Mouse (Mus musculus) heart, embryonic 15.5 days (tissue): Measurements from ENCODE around the gene Ccdc88c. TPM values are rescaled to one million over a fixed set of nuclear protein-coding genes. Genes with fewer than 3 reads are reported as not detected.

Experiments
- ATAC-seq: fragments of 200-750 bp; cut with Nextera tagmentation; replicated peaks from 2 replicates; pipeline ENCODE4 v1.8.0; 2017; ENCODE audit warnings: low read depth, moderate TSS enrichment; ENCODE audit not compliant: insufficient number of reproducible peaks, insufficient read depth, low FRiP score
- H3K27ac ChIP-seq: fragments of 300-500 bp; sonication (generic); 2 replicates; pipeline ENCODE4 v1.5.1; 2015; ENCODE audit warnings: mild to moderate bottlenecking, inconsistent platforms
- H3K27me3 ChIP-seq: fragments of 300-500 bp; sonication (generic); 2 replicates; pipeline ENCODE4 v1.6.1; 2015; ENCODE audit warnings: inconsistent platforms
- H3K36me3 ChIP-seq: fragments of 300-500 bp; sonication (generic); 2 replicates; pipeline ENCODE4 v1.6.1; 2015; ENCODE audit warnings: mild to moderate bottlenecking, inconsistent platforms
- H3K4me1 ChIP-seq: fragments of 300-500 bp; sonication (generic); replicated peaks from 2 replicates; pipeline ENCODE4 v1.6.1; 2015; ENCODE audit warnings: inconsistent platforms
- H3K4me2 ChIP-seq: fragments of 300-500 bp; sonication (generic); 2 replicates; pipeline ENCODE4 v1.6.1; 2015; ENCODE audit warnings: inconsistent platforms, mild to moderate bottlenecking, moderate library complexity
- H3K4me3 ChIP-seq: fragments of 300-500 bp; sonication (generic); 2 replicates; pipeline ENCODE4 v1.5.1; 2015; ENCODE audit warnings: mild to moderate bottlenecking, inconsistent platforms
- H3K9ac ChIP-seq: fragments of 300-500 bp; sonication (generic); 2 replicates; pipeline ENCODE4 v1.6.1; 2015; ENCODE audit warnings: mild to moderate bottlenecking, inconsistent platforms
- H3K9me3 ChIP-seq: fragments of 300-500 bp; sonication (generic); replicated peaks from 2 replicates; pipeline ENCODE4 v1.6.1; 2016; ENCODE audit warnings: inconsistent platforms
- WGBS: fragments of 180-500 bp; shearing (Covaris S2); methylation state at CpG from one replicate; pipeline ENCODE4 v1.1.7; 2015; ENCODE audit warnings: mixed read lengths; 5-methylcytosine and 5-hydroxymethylcytosine counted together
- polyA plus RNA-seq: library from polyadenylated mRNA; unstranded; fragments of >200 nt; fragmentation: Nextera tagmentation; extraction: Ambion mirVana; gene quantifications from 2 replicates; pipeline ENCODE4 v1.2.1, GENCODE M21; 2015

Gene Ccdc88c
- polyA plus RNA-seq, 1 experiment from 2014 or later = 2.4 TPM

GRCm38 (mm10) chr12:100896661-100897060 is 132.2 kb downstream of the Ccdc88c start:
- Histone ChIP-seq H3K9me3 (no peaks in the 10 kb centered on the region), H3K4me1 (peaks cover 14% of the 10 kb centered on the region), H3K36me3 (no peaks in the 10 kb centered on the region), H3K4me2 (no peak overlapping the region), H3K4me3 (no peak overlapping the region), H3K27ac (no peak overlapping the region), H3K27me3 (peaks cover 49% of the 10 kb centered on the region), H3K9ac (no peak overlapping the region)
- 15% methylated on average over 3 of the region's 3 CpGs for WGBS
- ATAC-seq = no peak

- ATAC-seq = no peak
Measured at GRCm38 (mm10) chr12:100895504-100895903, 133.4 kb downstream of the Ccdc88c start.

GRCm38 (mm10) chr12:100890548-100890947 is 138.3 kb downstream of the Ccdc88c start:
- Histone ChIP-seq H3K27me3 (no peaks in the 10 kb centered on the region), H3K9me3 (no peaks in the 10 kb centered on the region), H3K4me2 (no peak overlapping the region), H3K9ac (no peak overlapping the region), H3K36me3 (no peaks in the 10 kb centered on the region), H3K4me1 (peaks cover 7% of the 10 kb centered on the region; the same call in 1 of the 2 replicates), H3K27ac (no peak overlapping the region), H3K4me3 (no peak overlapping the region)
- ATAC-seq = no peak
- 77% methylated on average over 3 of the region's 3 CpGs for WGBS

More at GRCm38 (mm10) chr12:100895504-100895903, 133.4 kb downstream of the Ccdc88c start:
- no peaks in the 10 kb centered on the region for H3K9me3 ChIP-seq
- H3K27me3 ChIP-seq = peaks cover 42% of the 10 kb centered on the region
- H3K4me3 ChIP-seq = no peak overlapping the region
- WGBS = 13% methylated on average over 2 of the region's 2 CpGs
- H3K9ac ChIP-seq = no peak overlapping the region
- no peaks in the 10 kb centered on the region for H3K36me3 ChIP-seq
- no peak overlapping the region for H3K4me2 ChIP-seq
- H3K4me1 ChIP-seq = peaks cover 14% of the 10 kb centered on the region
- H3K27ac ChIP-seq = no peak overlapping the region

GRCm38 (mm10) chr12:100887801-100888258 is 141.0 kb downstream of the Ccdc88c start:
- no peak overlapping the region; the same call in 1 of the 2 replicates for H3K4me2 ChIP-seq
- H3K9me3 ChIP-seq = no peaks in the 10 kb centered on the region
- no peak overlapping the region for H3K9ac ChIP-seq
- peak overlapping the region; percentile 25; the same call in 1 of the 2 replicates for H3K27ac ChIP-seq
- peaks cover 7% of the 10 kb centered on the region; the same call in 1 of the 2 replicates for H3K4me1 ChIP-seq
- 31% methylated on average over 12 of the region's 12 CpGs for WGBS
- H3K4me3 ChIP-seq = no peak overlapping the region
- no peaks in the 10 kb centered on the region for H3K27me3 ChIP-seq
- ATAC-seq = no peak; the same call in 1 of the 2 replicates
- H3K36me3 ChIP-seq = no peaks in the 10 kb centered on the region

- Histone ChIP-seq H3K27me3 (no peaks in the 10 kb centered on the region), H3K9me3 (no peaks in the 10 kb centered on the region), H3K4me1 (peaks cover 7% of the 10 kb centered on the region; the same call in 1 of the 2 replicates), H3K27ac (no peak overlapping the region), H3K4me2 (no peak overlapping the region), H3K9ac (no peak overlapping the region), H3K4me3 (no peak overlapping the region), H3K36me3 (no peaks in the 10 kb centered on the region)
- no peak for ATAC-seq
- WGBS = 81% methylated on average over 4 of the region's 4 CpGs
Measured at GRCm38 (mm10) chr12:100886877-100887276, 142.0 kb downstream of the Ccdc88c start.

- no peak for ATAC-seq
- Histone ChIP-seq H3K9ac (no peak overlapping the region), H3K27ac (no peak overlapping the region), H3K9me3 (no peaks in the 10 kb centered on the region), H3K4me2 (no peak overlapping the region), H3K4me3 (no peak overlapping the region), H3K4me1 (peaks cover 7% of the 10 kb centered on the region; the same call in 1 of the 2 replicates), H3K36me3 (no peaks in the 10 kb centered on the region), H3K27me3 (no peaks in the 10 kb centered on the region)
- 81% methylated on average over 3 of the region's 3 CpGs for WGBS
Measured at GRCm38 (mm10) chr12:100885585-100885984, 143.3 kb downstream of the Ccdc88c start.

- H3K27ac ChIP-seq = no peak overlapping the region
- H3K9ac ChIP-seq = no peak overlapping the region
- ATAC-seq = no peak
- H3K4me1 ChIP-seq = peaks cover 6% of the 10 kb centered on the region; the same call in 1 of the 2 replicates
- H3K4me2 ChIP-seq = no peak overlapping the region
- H3K4me3 ChIP-seq = no peak overlapping the region
- no peaks in the 10 kb centered on the region for H3K27me3 ChIP-seq
- H3K36me3 ChIP-seq = no peaks in the 10 kb centered on the region
- WGBS = 58% methylated on average over 7 of the region's 7 CpGs
- no peaks in the 10 kb centered on the region for H3K9me3 ChIP-seq
Measured at GRCm38 (mm10) chr12:100883168-100883567, 145.7 kb downstream of the Ccdc88c start.

GRCm38 (mm10) chr12:100878556-100878955 is 150.3 kb downstream of the Ccdc88c start:
- H3K4me3 ChIP-seq = no peak overlapping the region
- WGBS = 86% methylated on average over 16 of the region's 16 CpGs
- no peak for ATAC-seq
- H3K4me2 ChIP-seq = no peak overlapping the region
- no peaks in the 10 kb centered on the region for H3K9me3 ChIP-seq
- H3K4me1 ChIP-seq = no peaks in the 10 kb centered on the region
- H3K9ac ChIP-seq = no peak overlapping the region
- no peak overlapping the region for H3K27ac ChIP-seq
- H3K36me3 ChIP-seq = no peaks in the 10 kb centered on the region
- H3K27me3 ChIP-seq = no peaks in the 10 kb centered on the region

- Histone ChIP-seq H3K4me2 (no peak overlapping the region), H3K27ac (no peak overlapping the region), H3K9me3 (no peaks in the 10 kb centered on the region), H3K4me1 (no peaks in the 10 kb centered on the region), H3K27me3 (no peaks in the 10 kb centered on the region), H3K9ac (no peak overlapping the region), H3K36me3 (no peaks in the 10 kb centered on the region), H3K4me3 (no peak overlapping the region)
- WGBS = 74% methylated on average over 6 of the region's 6 CpGs
- ATAC-seq = no peak
Measured at GRCm38 (mm10) chr12:100877936-100878335, 150.9 kb downstream of the Ccdc88c start.

GRCm38 (mm10) chr12:100875960-100876359 is 152.9 kb downstream of the Ccdc88c start:
- no peak for ATAC-seq
- Histone ChIP-seq H3K27ac (no peak overlapping the region), H3K4me2 (no peak overlapping the region), H3K4me1 (no peaks in the 10 kb centered on the region), H3K4me3 (no peak overlapping the region), H3K36me3 (no peaks in the 10 kb centered on the region), H3K27me3 (no peaks in the 10 kb centered on the region), H3K9me3 (no peaks in the 10 kb centered on the region), H3K9ac (no peak overlapping the region)
- WGBS = 76% methylated on average over 6 of the region's 6 CpGs

GRCm38 (mm10) chr12:100875553-100875952 is 153.3 kb downstream of the Ccdc88c start:
- WGBS = 62% methylated on average over 3 of the region's 3 CpGs
- Histone ChIP-seq H3K9me3 (no peaks in the 10 kb centered on the region), H3K4me3 (no peak overlapping the region), H3K4me2 (no peak overlapping the region), H3K27me3 (no peaks in the 10 kb centered on the region), H3K36me3 (no peaks in the 10 kb centered on the region), H3K27ac (no peak overlapping the region), H3K9ac (no peak overlapping the region), H3K4me1 (no peaks in the 10 kb centered on the region)
- no peak for ATAC-seq

- H3K4me2 ChIP-seq = no peak overlapping the region
- 71% methylated on average over 3 of the region's 3 CpGs for WGBS
- ATAC-seq = no peak
- H3K36me3 ChIP-seq = no peaks in the 10 kb centered on the region
- H3K4me3 ChIP-seq = no peak overlapping the region
- H3K4me1 ChIP-seq = no peaks in the 10 kb centered on the region
- no peak overlapping the region for H3K27ac ChIP-seq
- H3K9ac ChIP-seq = no peak overlapping the region
- H3K27me3 ChIP-seq = no peaks in the 10 kb centered on the region
- no peaks in the 10 kb centered on the region for H3K9me3 ChIP-seq
Measured at GRCm38 (mm10) chr12:100873612-100874011, 155.2 kb downstream of the Ccdc88c start.
